Mouse (Mus musculus): ENCODE measurements at regions not wholly inside any gene's neighbourhood (a gene's known extent, or its start where the extent isn't known, plus 50 kb on each side); places are given as distances from the start of the nearest gene placed in this dataset.

DNA sequence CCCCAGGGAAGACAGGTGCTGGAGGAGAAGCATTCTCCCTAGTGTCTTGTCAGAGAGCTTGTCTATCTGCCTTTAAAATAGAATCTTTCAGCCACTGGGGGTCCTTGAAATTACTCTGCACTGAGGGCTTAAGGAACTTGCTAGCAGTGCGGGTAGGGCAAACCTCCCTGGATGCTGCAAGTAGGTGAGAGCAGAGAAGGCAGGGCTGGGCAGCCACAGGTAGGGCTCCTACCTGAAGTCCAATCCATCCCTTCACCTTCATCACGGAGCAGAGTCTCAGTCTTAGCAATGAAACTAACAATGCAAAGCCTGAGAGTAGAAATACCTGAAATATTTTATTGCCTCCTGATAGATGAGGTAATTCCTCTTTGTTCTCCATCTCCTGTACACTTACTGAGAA lies 961.2 kb upstream of the Car8 start:
- TF ChIP-seq CTCF (IDR thresholded peaks at IDR 0.05; ENCODE audit: low read depth) (no peak), EP300 (IDR thresholded peaks at IDR 0.05; ENCODE audit: low read depth) (no peak)
